23 mouse cellular contexts compared by ENCODE assay signal in genomic region chr2:103473362-103473761, GRCm38 (mm10). TPM values are rescaled to one million over a fixed set of nuclear protein-coding genes. Genes with fewer than 3 reads are reported as not detected.
DNase-seq lines count a peak whose midpoint lies in the region; ATAC-seq and TF ChIP-seq lines count a peak whose summit lies in the region.
"Had no signal": no experiment of that assay in that cellular context is flagged by ENCODE, and none has a peak within 500 bp of the region (broad histone marks: within the 10 kb centered on the region; RNA-seq: fewer than 3 reads in every experiment).

No protein-coding gene starts in this region.

- TF ChIP-seq POLR2A in liver, adult 2 months (IDR thresholded peaks at IDR 0.05; ENCODE audit: extremely low read depth, insufficient read depth, low read length): no peak

- ATAC-seq in liver, embryonic 12.5 days: no peak
- ATAC-seq: activated CD4-positive, CD25-positive, alpha-beta regulatory T cell, adult 4 months; CD4-positive, CD25-positive, alpha-beta regulatory T cell, adult 4 months; forebrain, embryonic 13.5 days; forebrain, embryonic 15.5 days; forebrain, postnatal 0 days; Patski had no signal

- no peaks in the 10 kb centered on the region for H3K9me3 ChIP-seq in liver, embryonic 12.5 days (replicated peaks)
- H3K9me3 ChIP-seq: embryonic facial prominence, embryonic 10.5 days; embryonic facial prominence, embryonic 12.5 days; forebrain, embryonic 13.5 days; forebrain, embryonic 15.5 days; G1E had no signal

- peaks cover 76% of the 10 kb centered on the region for H3K36me3 ChIP-seq in liver, adult 2 months (ENCODE audit: control insufficient read depth, insufficient read depth, low read length)
- peaks cover 97% of the 10 kb centered on the region for H3K36me3 ChIP-seq in liver, embryonic 12.5 days

- no peak for TF ChIP-seq CTCF in liver, adult 2 months (IDR thresholded peaks at IDR 0.05; ENCODE audit: low read depth, low read length)

- no peak overlapping the region for H3K4me2 ChIP-seq in liver, embryonic 12.5 days
- H3K4me2 ChIP-seq: embryonic facial prominence, embryonic 12.5 days; forebrain, embryonic 13.5 days; forebrain, embryonic 15.5 days had no signal

- peak; percentile 55 for DNase-seq in heart, adult 11 months
- DNase-seq in heart, adult 9 months (ENCODE audit: low spot score in 2 of 2): no peak
- peak; percentile 48 for DNase-seq in liver, adult 2 months (ENCODE audit: extremely low read depth, low read depth, low spot score)
- no peak for DNase-seq in kidney, postnatal 25 days
- DNase-seq: adrenal gland, adult 8-10 months; adrenal gland, postnatal 14 days; adrenal gland, postnatal 36 days; B cell, adult 2 months; cerebellum, adult 11-12 months; cerebellum, adult 2 months; cerebellum, adult 9-10 months; cerebellum, postnatal 10 days; cerebellum, postnatal 25 days; forebrain, postnatal 0 days had no signal

- no peak overlapping the region for H3K4me3 ChIP-seq in liver, adult 2 months (ENCODE audit: insufficient read depth, low read depth, low read length)
- H3K4me3 ChIP-seq in liver, embryonic 12.5 days: no peak overlapping the region
- H3K4me3 ChIP-seq: embryonic facial prominence, embryonic 10.5 days; embryonic facial prominence, embryonic 12.5 days; forebrain, embryonic 13.5 days; forebrain, embryonic 15.5 days had no signal

- no peaks in the 10 kb centered on the region for H3K27me3 ChIP-seq in liver, adult 2 months (ENCODE audit: control insufficient read depth, insufficient read depth, low read length)
- no peaks in the 10 kb centered on the region for H3K27me3 ChIP-seq in liver, embryonic 12.5 days (replicated peaks)
- H3K27me3 ChIP-seq: embryonic facial prominence, embryonic 12.5 days; forebrain, embryonic 13.5 days; forebrain, embryonic 15.5 days; Patski had no signal

- H3K79me2 ChIP-seq in liver, adult 2 months (ENCODE audit: control insufficient read depth, insufficient read depth, low read length): peaks cover 16% of the 10 kb centered on the region; the same call in 1 of the 2 replicates

- H3K27ac ChIP-seq in liver, adult 2 months (replicated peaks; ENCODE audit: insufficient read depth, low read depth, low read length): 0 out of 2 replicates have a peak overlapping the region, but pooled peaks have one; percentile 20
- H3K27ac ChIP-seq in liver, embryonic 12.5 days: no peak overlapping the region
- H3K27ac ChIP-seq: embryonic facial prominence, embryonic 10.5 days; embryonic facial prominence, embryonic 12.5 days; forebrain, embryonic 13.5 days; forebrain, embryonic 15.5 days had no signal

- H3K9ac ChIP-seq in liver, adult 2 months (ENCODE audit: low read depth, low read length): no peak overlapping the region
- no peak overlapping the region for H3K9ac ChIP-seq in liver, embryonic 12.5 days
- H3K9ac ChIP-seq: embryonic facial prominence, embryonic 12.5 days; forebrain, embryonic 13.5 days; forebrain, embryonic 15.5 days; forebrain, postnatal 0 days had no signal

- WGBS in liver, adult 2 months: 68% methylated on average over 3 of the region's 3 CpGs
- WGBS in liver, embryonic 12.5 days (ENCODE audit: insufficient replicate concordance): 86% methylated on average over 3 of the region's 3 CpGs

- peaks cover 47% of the 10 kb centered on the region for H3K4me1 ChIP-seq in liver, adult 2 months (ENCODE audit: control insufficient read depth, insufficient read depth, low read length)
- peaks cover 23% of the 10 kb centered on the region for H3K4me1 ChIP-seq in liver, embryonic 12.5 days
- H3K4me1 ChIP-seq: embryonic facial prominence, embryonic 12.5 days; forebrain, embryonic 13.5 days; forebrain, embryonic 15.5 days had no signal

RNA-seq across cellular contexts. Expression of gene Cat, which starts 11.6 kb away (rescaled TPM):
- total RNA-seq in liver, adult 2 months (2014; rRNA removed): 1,807 and 1,852 TPM in 2 replicates
- 1,476 and 1,516 TPM in 2 replicates for polyA plus RNA-seq in liver, adult 2 months (2012; rRNA removed)
- polyA plus RNA-seq in liver, embryonic 12.5 days (2016; fragmentation: Nextera tagmentation; extraction: Ambion mirVana): 127 and 138 TPM in 2 replicates

Comparison
In these comparisons a context has a peak if more than half of its experiments do, and no peak if none do; other contexts are left out.
1. DNase-seq: peak in heart, adult 11 months (single experiment) and liver, adult 2 months (single experiment); none in heart, adult 9 months (0 of 2) and kidney, postnatal 25 days (0 of 2).
2. RNA of gene Cat, which starts 11.6 kb away (polyA plus RNA-seq): 1,476 to 1,516 TPM in liver, adult 2 months; 127 to 138 TPM in liver, embryonic 12.5 days; every median in the first group is over 10 times any median in the second.